Mouse (Mus musculus): Measurements from ENCODE around the gene Olfr571. TPM values are rescaled to one million over a fixed set of nuclear protein-coding genes. Genes with fewer than 3 reads are reported as not detected.

Gene Olfr571
- 0.15 and 0.33 TPM in 2 replicates for polyA plus RNA-seq (2015; fragmentation: Nextera tagmentation; extraction: Ambion mirVana)

DNA sequence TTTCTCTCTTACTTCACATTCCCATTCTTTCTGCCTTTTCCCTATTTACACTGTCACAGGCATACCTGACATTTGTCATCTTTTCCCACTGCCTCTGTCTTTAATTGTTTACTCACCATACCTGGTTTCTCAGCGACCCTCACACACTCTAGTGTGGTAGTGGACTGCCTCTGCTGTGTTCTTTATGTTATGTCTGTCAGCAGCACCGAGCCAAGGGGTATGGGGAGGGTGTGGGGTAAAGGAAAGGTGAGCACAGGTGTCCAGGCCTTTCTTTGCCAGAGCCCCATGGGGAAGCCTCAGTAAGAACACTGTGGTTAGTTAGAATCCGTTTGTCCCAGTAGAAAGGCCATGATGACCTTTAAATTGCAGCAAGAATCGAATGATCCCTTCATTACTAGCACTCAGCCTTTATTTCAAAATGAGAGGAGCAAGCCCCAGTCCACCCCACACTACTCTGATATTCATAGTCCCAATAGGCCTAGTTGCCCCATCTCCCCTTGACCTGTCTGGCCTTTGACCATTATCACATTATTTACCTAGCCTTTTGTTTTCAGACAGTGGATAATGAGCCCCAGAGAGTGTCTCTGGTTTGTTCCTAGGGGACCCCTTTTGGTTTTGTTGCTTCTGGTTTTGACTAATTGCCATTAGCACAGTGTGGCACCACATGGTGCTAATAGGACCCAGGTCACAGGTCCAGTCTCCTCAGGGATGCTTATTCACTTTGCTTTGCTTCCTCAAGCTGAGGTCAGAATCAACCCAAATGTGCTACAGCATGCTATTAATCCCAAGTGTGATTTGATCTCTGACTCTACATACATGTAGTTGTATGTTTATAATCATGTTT, at the start of gene Olfr571:
Olfr571 (minus strand) TSS at position 505 of the 844 bp plus-strand sequence.
- no peaks in the 10 kb centered on the region for H3K4me1 ChIP-seq
- no peaks in the 10 kb centered on the region for H3K27me3 ChIP-seq
- H3K4me2 ChIP-seq = no peak within 1 kb of the TSS
- no peak within 1 kb of the TSS for H3K27ac ChIP-seq
- 58% methylated on average over 4 of the region's 4 CpGs for WGBS
- no peaks in the 10 kb centered on the region for H3K9me3 ChIP-seq
- H3K9ac ChIP-seq = no peak within 1 kb of the TSS
- no peak for ATAC-seq (ENCODE audit: insufficient number of reproducible peaks, insufficient read depth, low FRiP score, low TSS enrichment, low read depth)
- H3K4me3 ChIP-seq = no peak within 1 kb of the TSS
- no peaks in the 10 kb centered on the region for H3K36me3 ChIP-seq

DNA sequence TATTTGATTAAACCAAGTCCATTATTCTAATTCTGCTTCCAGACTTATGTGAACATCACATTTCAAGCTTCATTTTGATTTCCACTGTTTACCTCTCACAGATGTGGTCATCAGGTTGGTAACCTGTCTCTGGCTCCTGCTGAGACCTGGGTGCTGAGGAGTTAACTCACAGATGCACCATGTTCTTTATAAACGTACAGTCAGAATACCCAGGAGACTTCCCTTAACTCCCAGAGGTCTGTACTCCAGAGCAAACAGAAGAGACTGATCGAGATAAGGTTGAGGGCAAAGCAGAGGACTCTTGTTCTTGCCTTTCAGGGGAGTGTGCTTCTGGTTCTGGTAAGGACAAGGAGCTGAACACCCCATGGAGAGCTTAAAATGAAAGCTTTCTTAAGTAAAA, 45.0 kb upstream of the Olfr571 start, which contains the start of gene Olfr576:
Olfr576 (plus strand) TSS at position 301 of the 400 bp plus-strand sequence.
- Histone ChIP-seq H3K27ac (no peak within 1 kb of the TSS), H3K9ac (no peak within 1 kb of the TSS), H3K4me1 (no peaks in the 10 kb centered on the region), H3K9me3 (no peaks in the 10 kb centered on the region), H3K4me3 (no peak within 1 kb of the TSS), H3K27me3 (no peaks in the 10 kb centered on the region), H3K4me2 (no peak within 1 kb of the TSS), H3K36me3 (no peaks in the 10 kb centered on the region)
- no peak for ATAC-seq (ENCODE audit: insufficient number of reproducible peaks, insufficient read depth, low FRiP score, low TSS enrichment, low read depth)
- WGBS = 49% methylated on average over 2 of the region's 2 CpGs

DNA sequence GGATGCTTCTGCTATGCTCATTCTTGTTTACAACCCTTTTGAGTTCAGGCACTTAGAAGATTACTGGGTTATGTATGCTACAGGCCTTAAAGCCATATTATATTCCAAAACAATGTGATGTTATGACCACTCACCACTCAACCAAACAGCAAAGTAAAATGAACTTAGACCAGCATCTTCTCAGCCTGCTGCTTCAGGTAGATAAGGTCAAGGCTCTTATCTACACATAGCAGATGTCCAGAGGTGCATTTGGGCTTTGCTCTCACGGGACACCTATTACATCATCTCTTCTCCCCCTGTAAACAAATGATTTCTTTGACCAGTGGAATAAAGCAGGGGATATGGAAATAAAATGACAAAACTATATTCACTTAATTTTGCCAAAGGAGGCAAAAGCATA, 41.3 kb upstream of the Olfr571 start, which contains the start of gene Olfr575:
Olfr575 (minus strand) TSS at position 183 of the 400 bp plus-strand sequence.
- no peak for ATAC-seq (ENCODE audit: insufficient number of reproducible peaks, insufficient read depth, low FRiP score, low TSS enrichment, low read depth)
- Histone ChIP-seq H3K27ac (no peak within 1 kb of the TSS), H3K27me3 (no peaks in the 10 kb centered on the region), H3K4me2 (no peak within 1 kb of the TSS), H3K9me3 (no peaks in the 10 kb centered on the region), H3K4me1 (no peaks in the 10 kb centered on the region), H3K9ac (no peak within 1 kb of the TSS), H3K36me3 (no peaks in the 10 kb centered on the region), H3K4me3 (no peak within 1 kb of the TSS)
- 57% methylated on average over 1 of the region's 1 CpGs for WGBS

DNA sequence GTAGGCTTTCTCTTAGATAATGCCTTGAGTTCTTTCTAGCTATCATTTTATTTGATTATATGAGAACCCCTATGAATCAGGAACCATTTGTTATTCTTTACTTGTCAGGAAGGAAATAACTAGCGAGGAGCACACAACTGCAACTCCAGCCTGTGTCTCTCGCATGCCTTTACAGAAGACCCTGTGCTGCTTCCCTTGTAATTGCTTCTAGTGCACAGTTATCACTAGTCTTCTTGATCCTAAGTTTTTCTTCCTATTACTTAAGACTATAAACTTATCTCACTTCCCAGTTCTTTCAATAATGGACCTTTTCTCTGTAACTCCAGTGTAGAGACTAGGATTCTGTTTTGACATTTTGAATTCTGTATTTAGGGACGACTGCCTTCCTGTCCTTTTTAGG, 40.8 kb upstream of the Olfr571 start:
- ATAC-seq (ENCODE audit: insufficient number of reproducible peaks, insufficient read depth, low FRiP score, low TSS enrichment, low read depth) = no peak
- 79% methylated on average over 3 of the region's 3 CpGs for WGBS
- Histone ChIP-seq H3K27me3 (no peaks in the 10 kb centered on the region), H3K9ac (no peak overlapping the region), H3K4me3 (no peak overlapping the region), H3K36me3 (no peaks in the 10 kb centered on the region), H3K4me1 (no peaks in the 10 kb centered on the region), H3K27ac (no peak overlapping the region), H3K9me3 (no peaks in the 10 kb centered on the region), H3K4me2 (no peak overlapping the region)

DNA sequence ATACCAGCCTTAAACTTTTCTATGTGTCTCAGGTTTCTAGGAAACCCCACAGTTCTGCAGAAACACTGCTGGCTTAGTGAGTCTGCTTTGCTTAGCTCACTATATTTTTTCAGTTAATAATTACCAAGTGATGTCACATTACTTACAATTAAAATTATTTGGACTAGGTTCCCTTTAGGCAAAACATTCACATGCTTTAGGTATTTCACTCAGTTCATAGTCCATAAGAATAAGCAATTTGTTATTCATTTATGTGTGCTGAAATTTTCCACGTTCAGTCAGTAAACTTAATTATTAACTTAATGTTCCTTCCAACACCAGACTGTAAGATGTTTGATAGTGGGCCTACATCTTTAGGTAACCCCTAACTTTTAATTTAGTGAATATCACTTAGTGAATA, 33.4 kb upstream of the Olfr571 start:
- Histone ChIP-seq H3K27me3 (no peaks in the 10 kb centered on the region), H3K9me3 (no peaks in the 10 kb centered on the region), H3K4me2 (no peak overlapping the region), H3K4me1 (no peaks in the 10 kb centered on the region), H3K4me3 (no peak overlapping the region), H3K36me3 (no peaks in the 10 kb centered on the region), H3K9ac (no peak overlapping the region), H3K27ac (no peak overlapping the region)
- no peak for ATAC-seq (ENCODE audit: insufficient number of reproducible peaks, insufficient read depth, low FRiP score, low TSS enrichment, low read depth)
- 64% methylated on average over 1 of the region's 1 CpGs for WGBS

DNA sequence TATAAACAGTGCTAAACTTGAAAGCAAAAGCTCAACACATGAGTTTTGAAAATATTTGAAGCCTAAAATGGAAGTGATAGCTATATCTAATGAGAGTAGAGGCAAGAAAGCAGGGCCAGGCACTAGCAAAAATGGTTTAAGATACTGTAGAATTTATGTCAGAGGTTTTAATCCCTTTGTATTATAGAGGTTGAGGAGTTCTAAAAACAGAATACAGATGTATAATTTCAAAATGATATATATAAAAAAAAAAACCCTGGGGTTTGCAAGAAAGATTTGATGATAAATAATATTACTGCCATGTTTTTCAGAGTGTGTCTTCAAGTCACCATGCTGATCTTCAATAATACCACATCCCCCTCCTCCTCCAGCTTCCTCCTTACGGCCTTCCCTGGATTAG, 30.8 kb upstream of the Olfr571 start, which contains the start of gene Olfr574:
Olfr574 (plus strand) TSS at position 301 of the 400 bp plus-strand sequence.
- H3K4me2 ChIP-seq = no peak within 1 kb of the TSS
- H3K9me3 ChIP-seq = no peaks in the 10 kb centered on the region
- H3K4me3 ChIP-seq = no peak within 1 kb of the TSS
- no peak within 1 kb of the TSS for H3K9ac ChIP-seq
- H3K4me1 ChIP-seq = no peaks in the 10 kb centered on the region
- no peak for ATAC-seq (ENCODE audit: insufficient number of reproducible peaks, insufficient read depth, low FRiP score, low TSS enrichment, low read depth)
- H3K27me3 ChIP-seq = no peaks in the 10 kb centered on the region
- no peak within 1 kb of the TSS for H3K27ac ChIP-seq
- 93% methylated on average over 1 of the region's 1 CpGs for WGBS
- no peaks in the 10 kb centered on the region for H3K36me3 ChIP-seq

DNA sequence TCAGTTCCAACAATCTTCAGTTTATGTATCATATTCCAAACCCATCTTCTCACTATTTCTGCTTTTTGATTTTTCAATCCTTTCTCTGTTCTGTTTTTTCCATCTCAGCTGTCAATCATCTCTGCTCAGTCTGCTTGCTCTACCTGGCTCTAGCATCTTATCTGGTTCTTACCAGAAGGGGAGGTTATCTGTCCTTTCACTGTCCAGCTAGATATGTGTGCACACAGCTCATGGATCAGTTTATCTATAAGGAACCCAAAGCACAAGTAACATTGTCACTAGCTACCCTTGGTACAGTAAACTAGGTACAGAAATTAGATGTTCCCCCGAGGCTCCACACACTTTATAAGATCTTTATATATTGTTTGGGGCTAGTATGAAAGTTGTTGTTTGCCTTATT, 26.1 kb upstream of the Olfr571 start:
- Histone ChIP-seq H3K4me1 (no peaks in the 10 kb centered on the region), H3K9ac (no peak overlapping the region), H3K9me3 (no peaks in the 10 kb centered on the region), H3K27me3 (no peaks in the 10 kb centered on the region), H3K27ac (no peak overlapping the region), H3K36me3 (no peaks in the 10 kb centered on the region), H3K4me3 (no peak overlapping the region), H3K4me2 (no peak overlapping the region)
- 80% methylated on average over 1 of the region's 1 CpGs for WGBS
- no peak for ATAC-seq (ENCODE audit: insufficient number of reproducible peaks, insufficient read depth, low FRiP score, low TSS enrichment, low read depth)

DNA sequence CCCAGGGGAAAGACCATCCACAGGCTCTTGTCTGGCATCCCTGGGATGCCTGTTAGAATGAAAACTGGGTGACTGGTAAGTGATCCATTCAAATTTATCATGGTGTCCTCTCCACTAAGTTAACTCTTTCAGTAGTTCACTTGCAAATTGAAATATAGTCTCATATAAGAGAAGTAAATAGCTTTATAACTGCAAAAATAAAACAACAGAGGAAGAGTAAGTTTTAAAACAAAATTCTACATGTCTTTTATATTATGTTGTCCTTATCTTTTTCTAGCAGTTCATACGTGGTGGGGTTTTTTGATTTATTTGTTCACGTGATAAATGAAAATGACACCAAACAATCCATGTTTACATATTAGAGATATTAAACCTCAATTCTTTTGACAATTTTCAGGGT, 25.1 kb upstream of the Olfr571 start, which contains the start of gene Olfr573-ps1:
Olfr573-ps1 (minus strand) TSS at position 101 of the 400 bp plus-strand sequence.
- H3K36me3 ChIP-seq = no peaks in the 10 kb centered on the region
- no peak within 1 kb of the TSS for H3K4me2 ChIP-seq
- no peak for ATAC-seq (ENCODE audit: insufficient number of reproducible peaks, insufficient read depth, low FRiP score, low TSS enrichment, low read depth)
- no peak within 1 kb of the TSS for H3K4me3 ChIP-seq
- H3K9ac ChIP-seq = no peak within 1 kb of the TSS
- no peak within 1 kb of the TSS for H3K27ac ChIP-seq
- no peaks in the 10 kb centered on the region for H3K27me3 ChIP-seq
- no peaks in the 10 kb centered on the region for H3K4me1 ChIP-seq
- WGBS = 90% methylated on average over 2 of the region's 2 CpGs
- no peaks in the 10 kb centered on the region for H3K9me3 ChIP-seq

DNA sequence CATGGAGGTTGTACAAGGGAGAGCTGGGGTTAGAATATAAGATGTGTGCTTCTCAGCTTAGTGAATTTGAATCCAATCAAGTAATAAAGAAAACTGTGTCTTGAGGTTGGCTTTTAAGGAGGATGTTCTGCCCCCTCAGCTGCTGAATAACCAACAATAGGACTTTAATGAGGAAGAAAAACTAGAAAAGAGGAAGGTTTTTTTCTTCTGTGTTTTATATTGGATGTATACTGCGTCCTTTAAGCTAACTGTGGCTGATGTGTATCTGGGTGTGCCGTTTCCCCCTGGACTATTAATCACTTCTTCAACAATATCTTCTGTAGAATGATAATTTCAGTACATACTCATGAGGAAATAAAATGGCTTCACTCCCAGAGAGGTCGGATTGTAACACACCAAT, 9.8 kb upstream of the Olfr571 start:
- no peak for ATAC-seq (ENCODE audit: insufficient number of reproducible peaks, insufficient read depth, low FRiP score, low TSS enrichment, low read depth)
- Histone ChIP-seq H3K4me3 (no peak overlapping the region), H3K4me1 (no peaks in the 10 kb centered on the region), H3K27me3 (no peaks in the 10 kb centered on the region), H3K36me3 (no peaks in the 10 kb centered on the region), H3K27ac (no peak overlapping the region), H3K4me2 (no peak overlapping the region), H3K9ac (no peak overlapping the region), H3K9me3 (no peaks in the 10 kb centered on the region)
- WGBS = 64% methylated on average over 3 of the region's 3 CpGs

DNA sequence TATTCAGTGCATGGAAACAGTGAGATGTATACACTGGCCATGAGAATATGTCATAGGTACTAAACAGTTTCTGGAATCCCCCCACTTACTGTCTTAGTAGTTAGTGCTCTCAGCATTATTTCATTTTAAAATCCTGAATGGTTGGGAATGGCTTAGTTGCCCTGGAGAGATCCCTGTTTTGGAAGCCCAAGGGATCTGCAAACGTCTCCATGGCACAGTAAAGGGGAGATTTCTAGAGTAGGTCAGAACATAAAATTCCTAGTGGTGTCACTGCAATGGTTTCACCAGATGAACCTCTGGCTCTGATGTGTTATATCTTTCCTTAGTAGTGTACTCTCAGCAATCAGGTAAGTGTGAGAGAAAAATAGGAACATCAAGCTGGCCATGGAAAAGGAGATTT, 6.8 kb upstream of the Olfr571 start, which contains the start of gene Olfr572:
Olfr572 (plus strand) TSS at position 301 of the 400 bp plus-strand sequence.
- ATAC-seq (ENCODE audit: insufficient number of reproducible peaks, insufficient read depth, low FRiP score, low TSS enrichment, low read depth) = no peak
- WGBS = 67% methylated on average over 1 of the region's 1 CpGs
- H3K9ac ChIP-seq = no peak within 1 kb of the TSS
- no peaks in the 10 kb centered on the region for H3K9me3 ChIP-seq
- no peaks in the 10 kb centered on the region for H3K27me3 ChIP-seq
- no peaks in the 10 kb centered on the region for H3K36me3 ChIP-seq
- no peak within 1 kb of the TSS for H3K27ac ChIP-seq
- no peak within 1 kb of the TSS for H3K4me2 ChIP-seq
- H3K4me1 ChIP-seq = no peaks in the 10 kb centered on the region
- no peak within 1 kb of the TSS for H3K4me3 ChIP-seq

DNA sequence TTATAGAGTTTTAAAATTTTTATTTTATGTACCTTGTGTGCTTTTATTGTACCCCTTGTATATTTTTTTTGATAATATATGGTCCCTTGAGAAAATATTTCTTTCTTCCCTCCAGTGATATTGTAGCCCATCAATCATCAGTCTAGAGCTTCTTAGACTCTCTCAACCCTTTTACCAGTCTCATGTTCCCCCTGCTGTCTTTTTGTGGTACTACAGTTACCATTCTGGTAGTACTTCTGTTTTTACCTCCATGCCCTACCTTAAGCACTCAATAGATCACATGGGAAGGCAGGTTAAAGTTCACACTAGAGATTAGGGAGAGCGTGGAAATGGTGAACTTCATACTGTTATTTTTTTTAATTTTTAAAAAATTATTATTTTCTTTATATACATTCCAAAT, 2.3 kb upstream of the Olfr571 start:
- Histone ChIP-seq H3K27me3 (no peaks in the 10 kb centered on the region), H3K4me1 (no peaks in the 10 kb centered on the region), H3K36me3 (no peaks in the 10 kb centered on the region), H3K4me3 (no peak overlapping the region), H3K9me3 (no peaks in the 10 kb centered on the region), H3K9ac (no peak overlapping the region), H3K4me2 (no peak overlapping the region), H3K27ac (no peak overlapping the region)
- ATAC-seq (ENCODE audit: insufficient number of reproducible peaks, insufficient read depth, low FRiP score, low TSS enrichment, low read depth) = 0 out of 2 replicates have a peak, but pooled peaks have one; percentile 48
- 3% methylated on average over 1 of the region's 1 CpGs for WGBS

DNA sequence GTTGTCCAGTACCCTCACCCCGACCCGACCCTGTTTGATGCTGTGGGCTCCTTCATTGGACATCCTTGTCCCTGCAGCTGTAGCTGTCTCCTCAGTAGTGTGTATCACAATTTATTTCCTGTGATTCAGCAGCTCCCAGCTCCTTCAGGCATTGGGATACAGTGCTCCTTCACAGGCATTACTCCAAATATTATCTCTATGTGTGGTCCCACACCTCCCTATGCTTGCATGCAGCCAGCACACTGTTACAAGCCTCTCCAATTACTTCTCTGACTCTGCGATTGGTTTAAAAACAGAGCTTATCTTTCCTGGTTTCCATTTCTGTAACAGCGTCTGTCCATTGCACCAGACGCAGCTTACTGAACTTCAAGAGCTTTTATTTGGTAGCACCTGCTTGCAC, 931 bp downstream of the Olfr571 start:
- no peak for ATAC-seq (ENCODE audit: insufficient number of reproducible peaks, insufficient read depth, low FRiP score, low TSS enrichment, low read depth)
- no peaks in the 10 kb centered on the region for H3K9me3 ChIP-seq
- H3K27me3 ChIP-seq = no peaks in the 10 kb centered on the region
- H3K4me1 ChIP-seq = no peaks in the 10 kb centered on the region
- no peaks in the 10 kb centered on the region for H3K36me3 ChIP-seq
- H3K9ac ChIP-seq = no peak overlapping the region
- H3K4me2 ChIP-seq = no peak overlapping the region
- H3K4me3 ChIP-seq = no peak overlapping the region
- H3K27ac ChIP-seq = no peak overlapping the region
- 56% methylated on average over 5 of the region's 5 CpGs for WGBS

Data from embryonic facial prominence, embryonic 13.5 days (tissue).